Mouse (Mus musculus): ENCODE results near the gene Slc38a3.

GRCm38 (mm10) chr9:107601275-107601674 is 68.1 kb downstream of the Slc38a3 start:
- TF ChIP-seq POLR2A (IDR thresholded peaks at IDR 0.05; ENCODE audit: insufficient read depth, low read depth, low read length) (no peak), CTCF (IDR thresholded peaks at IDR 0.05; ENCODE audit: insufficient read depth, low read depth, low read length) (no peak)
